Mouse (Mus musculus) spleen, adult 2 months (tissue): ENCODE data around the gene Psmc6.

Experiments
- CTCF ChIP-seq: fragments of 200-500 bp; IDR thresholded peaks from 2 replicates; pipeline ENCODE4 v1.5.1; 2011; ENCODE audit warnings: mild to moderate bottlenecking, inconsistent platforms; ENCODE audit not compliant: insufficient read depth, insufficient read length, insufficient replicate concordance; ENCODE audit errors: extremely low read depth
- POLR2A ChIP-seq: fragments of 200-500 bp; IDR thresholded peaks from 2 replicates; pipeline ENCODE4 v1.6.1; 2011; ENCODE audit warnings: low read depth, low read length, inconsistent platforms

DNA sequence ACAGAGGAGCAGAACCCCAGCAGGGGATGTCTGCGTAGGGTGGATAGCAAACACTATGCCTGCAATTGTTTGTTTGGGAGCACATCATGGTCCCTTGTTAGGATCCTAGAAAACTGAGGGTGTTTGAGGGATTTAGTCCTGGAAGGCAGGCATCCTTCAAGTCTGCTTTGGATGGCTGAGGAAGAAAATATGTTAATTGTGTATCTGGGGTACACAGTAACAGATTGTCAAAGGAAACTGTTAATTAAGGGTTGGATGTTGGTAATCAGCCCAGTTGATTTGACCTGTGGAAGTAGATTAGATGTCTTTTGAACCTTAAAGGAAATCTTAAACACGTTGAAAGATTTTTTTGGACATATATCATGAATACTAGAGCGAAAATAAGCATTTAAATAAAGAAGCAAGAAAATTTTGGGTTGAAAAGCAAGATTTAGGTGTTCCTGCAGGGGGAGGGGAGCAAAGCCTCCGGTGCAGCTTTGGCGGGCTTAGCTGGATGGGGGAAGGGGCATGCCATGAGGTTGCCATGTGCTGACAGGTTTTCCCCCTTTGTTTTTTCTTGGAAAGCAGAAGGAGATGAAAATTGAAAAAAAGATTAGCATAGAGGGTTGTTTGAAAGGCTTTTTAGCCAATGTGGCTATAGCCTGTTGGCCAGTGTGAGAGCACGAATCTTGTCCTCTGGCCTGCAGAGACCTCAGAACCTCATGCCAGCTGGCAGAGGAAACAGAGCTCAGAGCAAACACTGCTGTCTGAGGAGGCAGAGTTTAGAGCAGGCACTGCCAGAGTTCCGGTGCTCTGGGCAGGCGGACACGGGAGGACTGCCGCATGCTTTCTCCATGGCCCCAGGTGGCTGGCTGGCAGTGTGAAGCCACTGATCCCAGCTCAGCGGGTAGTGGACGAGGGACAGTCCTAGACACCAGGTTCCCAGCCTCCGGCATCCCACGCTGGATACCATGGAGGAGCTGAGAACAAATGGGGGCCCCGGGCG is 34.9 kb downstream of the Psmc6 start:
- no peak for TF ChIP-seq CTCF
- TF ChIP-seq POLR2A = no peak
